Mouse (Mus musculus) 416B (cell line): ENCODE measurements around the gene Gm42674.

ENCODE experiments used
- DNase-seq: peaks from one replicate; pipeline ENCODE4 v3.0.0; 2011; ENCODE audit warnings: low read depth

Gm42674 gene

GRCm38 (mm10) chr3:90601486-90602110 is at the start of gene Gm42674:
Gm42674 (plus strand) TSS chr3:90601904.
- no peak for DNase-seq

GRCm38 (mm10) chr3:90552231-90552630 is 49.5 kb upstream of the Gm42674 start:
- DNase-seq: peak; percentile 8

- no peak for DNase-seq
Observed at GRCm38 (mm10) chr3:90555954-90556353, 45.8 kb upstream of the Gm42674 start.

DNA sequence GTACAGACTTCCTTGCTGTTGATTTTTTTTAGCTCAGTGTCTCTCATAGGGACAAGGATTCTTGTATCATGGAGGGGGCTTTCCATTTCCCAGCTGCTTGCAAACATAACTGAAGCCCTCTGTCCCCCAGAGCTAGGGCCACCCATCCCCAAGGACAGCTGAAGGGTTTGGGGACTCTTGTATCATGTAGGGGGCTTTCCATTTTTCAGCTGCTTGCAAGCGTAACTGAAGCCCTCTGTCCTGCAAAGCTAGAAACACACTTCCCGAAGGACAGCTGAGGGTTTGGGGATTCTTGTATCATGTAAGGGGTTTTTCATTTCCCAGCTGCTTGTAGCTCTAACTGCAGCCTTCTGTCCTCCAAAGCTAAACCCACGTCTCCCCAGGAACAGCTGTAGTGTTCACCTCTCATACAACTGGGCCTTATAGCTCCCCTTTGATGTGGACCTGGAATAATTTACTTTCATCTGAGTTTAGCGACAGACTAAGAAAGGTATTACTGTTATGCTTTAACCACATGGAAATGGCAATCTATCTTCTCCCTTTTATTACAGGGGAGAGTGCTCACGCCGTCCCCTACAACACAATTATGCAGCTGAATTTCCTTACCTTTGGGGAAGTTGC is 41.6 kb upstream of the Gm42674 start, which contains the start of gene S100a3:
TSS of gene S100a3 (plus strand) at position 571 of the 621 bp plus-strand sequence.
- no peak for DNase-seq

DNA sequence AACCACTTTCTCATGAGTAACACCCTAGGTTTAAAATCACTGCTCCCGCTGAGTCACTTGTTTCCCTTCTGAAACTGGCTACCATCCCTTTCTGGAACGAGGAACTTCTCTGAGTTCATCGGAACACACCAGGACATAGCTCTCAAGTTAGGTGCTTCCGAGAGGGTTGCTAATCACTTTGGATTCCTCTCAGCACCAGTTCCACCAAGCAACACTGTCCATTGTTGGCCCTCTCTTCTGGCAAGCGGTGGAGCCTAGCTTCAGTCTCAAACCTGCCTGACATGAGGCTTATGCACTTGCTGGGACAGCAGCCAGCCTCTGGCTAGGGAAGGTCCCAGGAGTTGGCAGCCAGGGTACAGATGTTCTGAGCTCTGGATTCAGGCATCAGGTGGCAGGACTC is 27.0 kb upstream of the Gm42674 start:
- no peak for DNase-seq

DNA sequence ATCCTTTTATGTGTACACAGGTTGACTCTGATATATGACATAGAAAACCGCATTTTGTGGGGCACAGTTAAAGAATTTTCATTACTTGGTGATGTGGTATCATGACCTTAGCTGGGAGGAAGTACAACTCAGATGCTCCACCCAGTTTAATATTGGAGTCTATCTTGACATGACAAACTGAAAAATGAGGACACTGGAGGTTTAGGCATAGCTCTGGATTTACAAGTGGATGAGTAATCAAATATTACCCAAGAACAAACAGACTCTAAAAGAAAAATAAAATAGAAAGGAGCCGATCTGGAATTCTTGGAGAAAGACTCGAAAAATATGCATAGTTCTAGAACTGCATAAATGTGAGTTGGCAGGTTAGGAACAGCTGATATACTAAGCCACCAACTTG is 26.4 kb upstream of the Gm42674 start:
- DNase-seq: no peak

GRCm38 (mm10) chr3:90576351-90577001 is 25.2 kb upstream of the Gm42674 start:
- DNase-seq: no peak

DNA sequence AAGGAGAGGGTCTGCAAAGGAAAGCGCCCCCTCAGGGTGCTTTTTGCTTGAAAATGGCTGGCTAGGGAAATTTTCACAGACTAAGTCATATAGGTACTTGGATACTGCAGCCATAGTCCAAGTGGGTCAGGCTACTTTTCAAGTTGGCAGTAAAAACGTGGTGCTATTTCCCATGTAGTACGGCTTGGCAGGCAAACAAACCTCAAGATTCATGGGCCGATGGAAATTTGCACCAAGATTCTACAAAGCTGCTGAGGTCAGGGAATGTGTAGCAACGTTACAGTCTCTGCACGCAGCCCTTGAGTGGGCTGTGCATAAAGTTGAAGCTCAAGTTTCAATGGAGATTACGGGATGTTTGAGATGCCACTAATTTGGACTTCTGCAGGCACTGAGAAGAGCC is 22.3 kb upstream of the Gm42674 start:
- DNase-seq: no peak

DNA sequence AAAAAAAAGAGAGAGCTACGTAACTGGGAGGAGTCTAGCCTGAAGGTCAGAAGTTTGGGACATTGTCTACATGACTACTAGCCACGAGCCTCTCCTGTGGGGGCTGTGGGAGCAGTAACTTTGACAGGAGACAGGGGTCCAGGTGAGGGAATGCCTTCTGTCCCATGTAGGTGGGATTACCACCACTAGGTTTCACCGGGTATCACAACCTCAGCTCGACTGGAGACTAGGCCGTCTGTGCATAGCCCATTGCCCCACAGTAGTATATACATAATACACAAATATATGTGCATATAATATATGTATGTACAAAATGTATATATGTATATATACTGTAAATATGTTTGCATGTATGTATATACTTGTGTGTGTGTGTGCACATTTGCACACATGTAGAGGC is 20.6 kb upstream of the Gm42674 start:
- DNase-seq: no peak

DNA sequence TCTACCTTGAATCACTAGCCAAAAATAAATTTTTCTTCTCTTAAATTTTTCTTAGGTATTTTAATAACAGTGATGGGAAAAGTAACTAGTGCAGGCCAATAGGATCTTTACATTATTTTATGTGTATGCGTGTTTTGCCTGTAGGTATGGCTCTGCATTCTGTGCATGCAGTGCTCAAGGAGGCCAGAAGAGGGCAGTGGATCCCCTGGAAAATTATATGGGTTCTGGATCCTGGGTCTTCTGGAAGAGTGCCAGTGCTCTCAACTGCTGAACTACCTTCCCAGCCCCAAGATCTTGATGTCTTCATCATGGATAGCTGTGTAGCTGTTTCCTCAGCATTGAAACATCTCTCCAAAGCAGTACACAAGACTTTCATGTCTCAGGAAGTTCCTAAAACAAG is 19.5 kb upstream of the Gm42674 start:
- peak; percentile 40 for DNase-seq

DNA sequence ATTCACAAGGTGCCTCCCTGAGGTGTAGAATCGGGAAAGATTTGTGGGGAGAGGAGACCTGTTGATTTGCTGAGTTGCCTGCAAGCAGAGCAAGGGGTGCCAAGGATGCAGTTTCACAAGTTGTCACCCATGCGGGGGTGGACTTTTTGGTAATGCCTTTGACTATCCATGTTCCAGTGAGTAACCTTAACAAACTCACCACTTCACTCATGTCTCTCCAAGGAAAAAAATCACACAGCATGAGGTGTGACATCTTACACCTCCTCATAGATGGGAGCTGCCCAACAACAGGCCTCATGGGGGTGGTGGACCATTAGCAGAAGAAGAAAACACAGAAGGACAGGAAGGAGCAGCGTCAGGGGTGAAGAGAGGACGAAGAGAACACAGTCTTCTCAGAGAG is 19.1 kb upstream of the Gm42674 start:
- DNase-seq: no peak

- peak; percentile 33 for DNase-seq
Observed at GRCm38 (mm10) chr3:90583893-90584292, 17.8 kb upstream of the Gm42674 start.

DNA sequence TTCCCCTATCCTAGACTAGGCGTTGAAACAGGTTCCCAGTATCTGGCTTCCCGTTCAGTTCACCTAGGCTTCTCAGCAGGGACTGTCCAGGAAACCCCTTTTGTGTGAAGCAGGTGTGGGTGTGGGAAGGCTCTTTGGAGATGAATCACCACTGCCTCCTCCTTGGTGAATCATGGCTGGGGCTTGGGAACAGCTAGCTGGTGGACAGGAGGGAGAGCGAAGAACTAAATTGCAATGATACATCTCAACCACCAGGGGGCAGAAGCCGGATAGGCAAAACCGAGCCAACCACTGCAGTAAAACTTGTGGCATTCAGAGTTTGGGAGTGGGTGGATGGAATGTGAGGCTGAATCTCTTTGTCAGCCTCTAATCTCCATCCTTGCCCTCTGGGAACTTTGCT is 16.1 kb upstream of the Gm42674 start:
- DNase-seq: peak; percentile 88

GRCm38 (mm10) chr3:90586016-90586643 is 15.6 kb upstream of the Gm42674 start:
- DNase-seq: peak; percentile 37

DNA sequence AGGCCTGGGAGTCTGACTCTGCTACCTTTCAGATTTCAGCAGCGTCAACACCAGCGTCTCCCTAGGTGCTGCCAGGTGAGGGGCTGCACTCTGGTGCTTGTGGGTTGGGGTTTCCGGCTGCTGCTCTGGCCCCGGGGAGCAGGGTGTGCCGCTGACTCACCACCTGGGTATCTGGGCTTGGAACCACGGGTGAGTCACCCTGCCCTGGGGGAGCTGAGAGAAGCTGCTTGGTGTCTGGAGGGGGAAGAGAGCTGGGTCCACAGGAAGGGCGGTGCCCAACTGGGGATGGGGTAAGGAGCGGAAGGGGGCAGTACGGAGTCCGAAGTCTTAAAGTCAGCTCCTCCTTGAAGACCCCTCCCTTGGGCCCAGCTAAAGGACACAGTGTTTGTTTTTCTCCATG is 14.8 kb upstream of the Gm42674 start:
- DNase-seq: peak; percentile 97

DNA sequence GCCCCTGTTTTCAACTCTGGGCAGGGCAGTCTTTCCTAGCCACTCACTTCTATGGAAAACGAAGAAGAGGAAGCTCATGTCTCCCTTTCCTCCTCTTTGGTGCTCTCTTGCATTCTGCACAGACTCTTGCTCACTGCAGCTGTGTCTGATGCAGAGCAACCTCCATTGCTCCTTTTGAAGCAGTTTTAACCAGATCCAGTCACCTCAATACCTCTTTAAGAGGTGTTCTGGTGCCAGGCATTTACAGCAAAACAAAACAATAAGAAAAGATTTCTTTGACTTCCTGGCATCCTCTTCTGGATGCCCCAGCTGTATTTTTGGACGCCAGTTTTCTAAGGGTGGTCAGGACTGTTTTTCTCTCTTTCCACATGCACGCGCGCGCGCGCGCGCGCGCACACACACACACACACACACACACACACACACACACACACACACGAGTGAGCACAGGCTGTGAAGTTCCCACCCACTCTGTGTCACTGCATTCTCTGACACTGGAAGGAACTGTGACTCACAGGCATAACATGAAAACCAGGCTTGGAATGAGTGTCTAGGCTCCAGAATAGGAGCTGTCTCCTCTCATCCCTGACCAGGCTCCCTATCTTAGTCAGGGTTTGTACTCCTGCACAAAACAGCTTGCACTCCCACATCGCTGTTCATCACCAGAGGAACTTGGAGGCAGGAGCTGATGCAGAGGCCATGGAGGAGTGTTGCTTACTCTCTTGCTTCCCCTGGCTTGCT is 14.2 kb upstream of the Gm42674 start:
- peak; percentile 87 for DNase-seq

GRCm38 (mm10) chr3:90589390-90589789 is 12.3 kb upstream of the Gm42674 start:
- peak; percentile 97 for DNase-seq

DNA sequence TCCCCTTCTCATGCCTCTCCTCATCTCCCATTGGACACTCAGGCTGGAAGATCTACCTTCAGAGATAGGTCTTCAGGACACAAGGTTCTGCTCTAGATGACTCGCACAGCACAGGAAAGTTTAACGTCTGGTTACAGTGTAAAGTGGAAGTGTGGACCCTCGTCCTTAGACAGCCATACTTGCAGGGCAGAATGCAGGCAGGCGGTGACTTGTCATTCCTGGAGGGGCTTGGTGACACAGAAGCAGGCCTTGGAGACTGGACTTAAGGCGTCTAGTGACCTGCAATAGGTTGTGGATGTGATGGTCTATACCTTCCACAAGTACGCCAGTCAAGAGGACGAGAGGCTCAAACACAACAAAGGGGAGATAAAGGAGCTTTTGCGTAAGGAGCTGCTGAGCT is 11.8 kb upstream of the Gm42674 start, which contains the start of gene S100a2:
TSS of gene S100a2 (plus strand) at position 301 of the 400 bp plus-strand sequence.
- no peak for DNase-seq

GRCm38 (mm10) chr3:90594466-90594865 is 7.2 kb upstream of the Gm42674 start:
- no peak for DNase-seq

GRCm38 (mm10) chr3:90595556-90595955 is 6.1 kb upstream of the Gm42674 start:
- DNase-seq: peak; percentile 59

- DNase-seq: no peak
Observed at GRCm38 (mm10) chr3:90596810-90597209, 4.9 kb upstream of the Gm42674 start.

GRCm38 (mm10) chr3:90597736-90598135 is 4.0 kb upstream of the Gm42674 start:
- no peak for DNase-seq
